Mouse (Mus musculus): ENCODE results near the gene Rflna. TPM values are rescaled to one million over a fixed set of nuclear protein-coding genes. Genes with fewer than 3 reads are reported as not detected.

Rflna gene
- total and polyA plus RNA-seq, 3 experiments = not detected

DNA sequence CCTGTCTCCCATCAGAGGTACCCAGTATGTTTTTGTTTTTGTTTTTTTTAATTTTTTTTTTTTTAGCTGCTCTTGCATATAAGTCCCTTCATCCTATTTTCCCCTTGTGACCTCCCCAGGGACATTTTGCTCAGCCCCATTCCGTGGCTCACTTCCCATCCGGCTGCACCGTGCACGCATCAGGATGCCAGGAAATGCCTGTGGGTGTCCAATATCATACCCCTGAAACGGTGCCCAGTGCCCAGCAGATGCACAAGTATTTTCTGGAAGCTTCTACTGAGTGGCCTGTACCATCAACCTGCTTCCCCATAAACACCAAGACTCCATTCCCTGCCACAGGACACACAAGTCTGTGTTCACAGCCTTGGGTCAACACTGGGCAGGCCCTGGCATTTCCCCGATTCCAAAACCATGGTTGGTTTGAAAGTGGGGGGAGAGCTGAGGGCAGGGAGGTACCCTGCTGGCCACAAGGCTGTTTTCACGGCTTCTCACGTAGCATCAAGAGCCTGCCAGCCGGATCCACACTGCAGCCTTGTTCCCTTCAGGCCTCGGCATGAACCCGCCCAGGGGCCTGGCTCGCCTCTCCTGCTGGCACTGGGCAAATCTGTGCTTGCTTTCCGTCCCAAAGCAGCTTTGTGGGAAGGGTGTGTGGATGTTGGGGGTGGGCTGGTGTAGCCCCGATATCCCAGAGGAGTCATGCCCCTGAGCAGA, 36.2 kb upstream of the Rflna start:
- DNase-seq (ENCODE audit: low read depth, low spot score) = no peak
- Histone ChIP-seq H3K4me1 (ENCODE audit: control insufficient read depth in 1 of 2, insufficient read depth in 2 of 2, low read length in 2 of 2) (no peaks in the 10 kb centered on the region), H3K27me3 (ENCODE audit: control insufficient read depth in 1 of 2, insufficient read depth in 2 of 2, low read length in 2 of 2) (no peaks in the 10 kb centered on the region), H3K9me3 (replicated peaks; ENCODE audit: insufficient read depth, low read length) (no peaks in the 10 kb centered on the region), H3K79me2 (ENCODE audit: control insufficient read depth, insufficient read depth, low read length, poor library complexity) (no peaks in the 10 kb centered on the region), H3K27ac (ENCODE audit: control insufficient read depth, low read depth, low read length) (no peak overlapping the region), H3K9ac (ENCODE audit: control insufficient read depth, low read depth, low read length, poor library complexity, severe bottlenecking) (no peak overlapping the region), H3K36me3 (ENCODE audit: control insufficient read depth in 1 of 2, insufficient read depth in 2 of 2, low read length in 2 of 2) (no peaks in the 10 kb centered on the region), H3K4me3 (ENCODE audit: control insufficient read depth in 1 of 2, insufficient read depth in 1 of 2, low read depth in 2 of 2, low read length in 2 of 2) (no peak overlapping the region)
- TF ChIP-seq SIN3A (IDR thresholded peaks at IDR 0.05; ENCODE audit: low read length) = no peak
- no peak for TF ChIP-seq ZC3H11A (IDR thresholded peaks at IDR 0.05; ENCODE audit: low read depth, low read length)
- no peak for TF ChIP-seq GATA1 (IDR thresholded peaks at IDR 0.05; ENCODE audit: low read depth, low read length)
- TF ChIP-seq USF1 (IDR thresholded peaks at IDR 0.05; ENCODE audit: low read depth, low read length) = no peak

DNA sequence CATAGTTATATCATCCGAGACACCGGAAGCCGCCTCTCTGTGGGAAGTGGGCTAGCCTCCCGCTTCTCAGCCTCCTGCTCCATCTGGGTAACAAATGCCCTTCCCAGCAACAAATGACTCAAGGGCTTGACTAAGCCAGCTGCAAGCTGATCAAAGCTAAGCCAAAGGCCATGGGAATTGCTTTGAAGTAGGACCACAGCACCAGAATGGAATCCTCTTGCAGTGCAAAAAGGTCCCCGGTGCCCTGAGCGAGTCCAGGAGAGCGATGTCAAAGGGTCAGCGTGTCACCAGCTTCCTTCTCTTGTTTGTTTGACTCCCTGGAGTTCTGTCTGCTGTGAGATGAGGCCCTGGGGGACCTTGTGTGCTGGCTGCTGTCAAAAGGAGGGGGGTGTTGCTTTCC, 33.2 kb upstream of the Rflna start:
- H3K36me3 ChIP-seq (ENCODE audit: control insufficient read depth in 1 of 2, insufficient read depth in 2 of 2, low read length in 2 of 2) = no peaks in the 10 kb centered on the region
- no peaks in the 10 kb centered on the region for H3K4me1 ChIP-seq (ENCODE audit: control insufficient read depth in 1 of 2, insufficient read depth in 2 of 2, low read length in 2 of 2)
- H3K4me3 ChIP-seq (ENCODE audit: control insufficient read depth in 1 of 2, insufficient read depth in 1 of 2, low read depth in 2 of 2, low read length in 2 of 2) = no peak overlapping the region
- H3K79me2 ChIP-seq (ENCODE audit: control insufficient read depth, insufficient read depth, low read length, poor library complexity) = no peaks in the 10 kb centered on the region
- H3K27me3 ChIP-seq (ENCODE audit: control insufficient read depth in 1 of 2, insufficient read depth in 2 of 2, low read length in 2 of 2) = no peaks in the 10 kb centered on the region
- DNase-seq (ENCODE audit: low read depth, low spot score) = no peak
- H3K27ac ChIP-seq (ENCODE audit: control insufficient read depth, low read depth, low read length) = no peak overlapping the region
- no peaks in the 10 kb centered on the region for H3K9me3 ChIP-seq (replicated peaks; ENCODE audit: insufficient read depth, low read length)
- TF ChIP-seq RAD21 (IDR thresholded peaks at IDR 0.05; ENCODE audit: low read depth, low read length) (no peak), CTCF (IDR thresholded peaks at IDR 0.05 in 2 of 3, conservative IDR thresholded peaks at IDR 0.05 in 1 of 3; ENCODE audit: control insufficient read depth in 1 of 3, insufficient read depth in 1 of 3, low read depth in 2 of 3, low read length in 3 of 3, poor library complexity in 1 of 3, severe bottlenecking in 1 of 3) (no peak)
- no peak overlapping the region for H3K9ac ChIP-seq (ENCODE audit: control insufficient read depth, low read depth, low read length, poor library complexity, severe bottlenecking)

DNA sequence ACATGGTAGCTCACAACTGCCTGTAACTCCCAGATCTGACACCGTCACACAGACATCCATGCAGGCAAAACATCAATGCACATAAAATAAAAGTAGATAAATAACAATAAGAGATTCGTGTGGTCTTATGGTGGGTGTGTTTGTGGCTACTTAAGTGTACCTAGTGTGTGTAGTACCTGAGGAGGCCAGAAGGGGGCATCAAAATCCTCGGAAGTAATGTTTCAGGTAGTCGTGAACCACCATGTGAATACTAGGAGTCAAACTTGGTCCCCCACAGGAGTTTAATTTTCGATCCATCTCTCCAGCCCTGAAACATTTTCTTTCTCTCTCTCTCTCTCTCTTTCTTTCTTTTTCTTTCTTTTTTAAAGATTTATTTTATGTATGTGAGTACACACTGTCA, 16.8 kb upstream of the Rflna start:
- peak; percentile 54 for DNase-seq (ENCODE audit: low read depth, low spot score)
- no peaks in the 10 kb centered on the region for H3K27me3 ChIP-seq (ENCODE audit: control insufficient read depth in 1 of 2, insufficient read depth in 2 of 2, low read length in 2 of 2)
- H3K36me3 ChIP-seq (ENCODE audit: control insufficient read depth in 1 of 2, insufficient read depth in 2 of 2, low read length in 2 of 2) = no peaks in the 10 kb centered on the region
- H3K27ac ChIP-seq (ENCODE audit: control insufficient read depth, low read depth, low read length) = no peak overlapping the region
- H3K4me1 ChIP-seq (ENCODE audit: control insufficient read depth in 1 of 2, insufficient read depth in 2 of 2, low read length in 2 of 2) = no peaks in the 10 kb centered on the region
- H3K9ac ChIP-seq (ENCODE audit: control insufficient read depth, low read depth, low read length, poor library complexity, severe bottlenecking) = no peak overlapping the region
- H3K4me3 ChIP-seq (ENCODE audit: control insufficient read depth in 1 of 2, insufficient read depth in 1 of 2, low read depth in 2 of 2, low read length in 2 of 2) = no peak overlapping the region
- no peaks in the 10 kb centered on the region for H3K79me2 ChIP-seq (ENCODE audit: control insufficient read depth, insufficient read depth, low read length, poor library complexity)
- TF ChIP-seq JUND (IDR thresholded peaks at IDR 0.05; ENCODE audit: low read depth, low read length) (no peak), TAL1 (IDR thresholded peaks at IDR 0.05; ENCODE audit: low read length) (no peak), MAZ (IDR thresholded peaks at IDR 0.05; ENCODE audit: low read depth, low read length) (no peak), ZC3H11A (IDR thresholded peaks at IDR 0.05; ENCODE audit: low read depth, low read length) (peak; percentile 53), MAX (IDR thresholded peaks at IDR 0.05; ENCODE audit: low read length) (no peak), MYC (IDR thresholded peaks at IDR 0.05; ENCODE audit: low read depth, low read length) (no peak), ELF1 (IDR thresholded peaks at IDR 0.05; ENCODE audit: low read depth, low read length) (no peak), HCFC1 (IDR thresholded peaks at IDR 0.05; ENCODE audit: low read depth, low read length) (no peak), UBTF (IDR thresholded peaks at IDR 0.05; ENCODE audit: borderline replicate concordance, insufficient read depth, low read depth, low read length) (no peak), GABPA (IDR thresholded peaks at IDR 0.05; ENCODE audit: low read depth, low read length) (no peak), CTCF (IDR thresholded peaks at IDR 0.05 in 2 of 3, conservative IDR thresholded peaks at IDR 0.05 in 1 of 3; ENCODE audit: control insufficient read depth in 1 of 3, insufficient read depth in 1 of 3, low read depth in 2 of 3, low read length in 3 of 3, poor library complexity in 1 of 3, severe bottlenecking in 1 of 3) (peak; percentile 14 to 65 (median 42); a peak in 5 of 6 replicates), MAFK (IDR thresholded peaks at IDR 0.05; ENCODE audit: borderline replicate concordance, low read depth, low read length) (no peak), SMC3 (IDR thresholded peaks at IDR 0.05; ENCODE audit: low read depth, low read length) (peak; percentile 72), RAD21 (IDR thresholded peaks at IDR 0.05; ENCODE audit: low read depth, low read length) (peak; percentile 51), CHD1 (IDR thresholded peaks at IDR 0.05; ENCODE audit: low read depth, low read length) (no peak)
- H3K9me3 ChIP-seq (replicated peaks; ENCODE audit: insufficient read depth, low read length) = no peaks in the 10 kb centered on the region

All from MEL (cell line).